Mouse (Mus musculus): Measurements from ENCODE around the gene Insc. TPM values are rescaled to one million over a fixed set of nuclear protein-coding genes. Genes with fewer than 3 reads are reported as not detected.

Insc gene
- polyA plus RNA-seq, 1 experiment from 2014 or later, result 9.3 TPM

GRCm38 (mm10) chr7:114805311-114805710 is 61.8 kb downstream of the Insc start:
- Histone ChIP-seq H3K36me3 (no peaks in the 10 kb centered on the region), H3K9me3 (no peaks in the 10 kb centered on the region), H3K9ac (no peak overlapping the region), H3K27me3 (no peaks in the 10 kb centered on the region), H3K4me3 (no peak overlapping the region), H3K27ac (replicated peaks) (no peak overlapping the region), H3K4me1 (replicated peaks) (no peaks in the 10 kb centered on the region), H3K4me2 (no peak overlapping the region)
- WGBS, result 86% methylated on average over 2 of the region's 2 CpGs
- ATAC-seq (ENCODE audit: low read depth), result no peak

- no peak overlapping the region for H3K4me2 ChIP-seq
- peaks cover 8% of the 10 kb centered on the region for H3K9me3 ChIP-seq
- no peaks in the 10 kb centered on the region for H3K36me3 ChIP-seq
- no peak overlapping the region for H3K27ac ChIP-seq (replicated peaks)
- H3K4me1 ChIP-seq (replicated peaks), result no peaks in the 10 kb centered on the region
- H3K9ac ChIP-seq, result no peak overlapping the region
- no peaks in the 10 kb centered on the region for H3K27me3 ChIP-seq
- no peak for ATAC-seq (ENCODE audit: low read depth)
- H3K4me3 ChIP-seq, result no peak overlapping the region
- WGBS, result 74% methylated on average over 5 of the region's 5 CpGs
Measured at GRCm38 (mm10) chr7:114807343-114807742, 63.8 kb downstream of the Insc start.

GRCm38 (mm10) chr7:114808341-114808740 is 64.8 kb downstream of the Insc start:
- H3K36me3 ChIP-seq, result no peaks in the 10 kb centered on the region
- H3K9me3 ChIP-seq, result peaks cover 8% of the 10 kb centered on the region
- H3K4me1 ChIP-seq (replicated peaks), result no peaks in the 10 kb centered on the region
- no peaks in the 10 kb centered on the region for H3K27me3 ChIP-seq
- no peak for ATAC-seq (ENCODE audit: low read depth)
- H3K9ac ChIP-seq, result no peak overlapping the region
- 85% methylated on average over 3 of the region's 3 CpGs for WGBS
- H3K4me3 ChIP-seq, result no peak overlapping the region
- H3K27ac ChIP-seq (replicated peaks), result no peak overlapping the region
- H3K4me2 ChIP-seq, result no peak overlapping the region

- H3K4me2 ChIP-seq, result no peak overlapping the region
- H3K9ac ChIP-seq, result no peak overlapping the region
- no peaks in the 10 kb centered on the region for H3K4me1 ChIP-seq (replicated peaks)
- 10% methylated on average over 6 of the region's 6 CpGs for WGBS
- H3K9me3 ChIP-seq, result no peaks in the 10 kb centered on the region
- no peaks in the 10 kb centered on the region for H3K36me3 ChIP-seq
- no peak overlapping the region for H3K27ac ChIP-seq (replicated peaks)
- peak; percentile 93 for ATAC-seq (ENCODE audit: low read depth)
- H3K4me3 ChIP-seq, result no peak overlapping the region
- H3K27me3 ChIP-seq, result no peaks in the 10 kb centered on the region
Measured at GRCm38 (mm10) chr7:114817291-114817806, 73.9 kb downstream of the Insc start.

- Histone ChIP-seq H3K9ac (no peak overlapping the region), H3K4me2 (no peak overlapping the region), H3K4me3 (no peak overlapping the region), H3K4me1 (replicated peaks) (no peaks in the 10 kb centered on the region), H3K27me3 (no peaks in the 10 kb centered on the region), H3K36me3 (no peaks in the 10 kb centered on the region), H3K9me3 (no peaks in the 10 kb centered on the region), H3K27ac (replicated peaks) (no peak overlapping the region)
- ATAC-seq (ENCODE audit: low read depth), result peak; percentile 38; the same call in 1 of the 2 replicates
- 35% methylated on average over 5 of the region's 5 CpGs for WGBS
Measured at GRCm38 (mm10) chr7:114817879-114818278, 74.4 kb downstream of the Insc start.

- no peak for ATAC-seq (ENCODE audit: low read depth)
Measured at GRCm38 (mm10) chr7:114818351-114818750, 74.9 kb downstream of the Insc start.

GRCm38 (mm10) chr7:114818836-114819235 is 75.3 kb downstream of the Insc start:
- Histone ChIP-seq H3K36me3 (no peaks in the 10 kb centered on the region), H3K4me1 (replicated peaks) (no peaks in the 10 kb centered on the region), H3K4me2 (no peak overlapping the region), H3K9ac (no peak overlapping the region), H3K9me3 (no peaks in the 10 kb centered on the region), H3K27me3 (no peaks in the 10 kb centered on the region), H3K27ac (replicated peaks) (no peak overlapping the region), H3K4me3 (no peak overlapping the region)
- ATAC-seq (ENCODE audit: low read depth), result no peak
- WGBS, result 74% methylated on average over 8 of the region's 8 CpGs

More at GRCm38 (mm10) chr7:114818351-114818750, 74.9 kb downstream of the Insc start:
- WGBS, result 90% methylated on average over 3 of the region's 3 CpGs
- Histone ChIP-seq H3K4me1 (replicated peaks) (no peaks in the 10 kb centered on the region), H3K36me3 (no peaks in the 10 kb centered on the region), H3K4me3 (no peak overlapping the region), H3K27me3 (no peaks in the 10 kb centered on the region), H3K4me2 (no peak overlapping the region), H3K9ac (no peak overlapping the region), H3K27ac (replicated peaks) (no peak overlapping the region), H3K9me3 (no peaks in the 10 kb centered on the region)

GRCm38 (mm10) chr7:114822736-114823135 is 79.2 kb downstream of the Insc start:
- H3K27ac ChIP-seq (replicated peaks), result no peak overlapping the region
- H3K4me1 ChIP-seq (replicated peaks), result no peaks in the 10 kb centered on the region; the same call in 1 of the 2 replicates
- no peak overlapping the region for H3K4me3 ChIP-seq
- ATAC-seq (ENCODE audit: low read depth), result no peak
- H3K27me3 ChIP-seq, result no peaks in the 10 kb centered on the region
- H3K9ac ChIP-seq, result no peak overlapping the region
- WGBS, result 85% methylated on average over 2 of the region's 2 CpGs
- no peak overlapping the region for H3K4me2 ChIP-seq
- H3K36me3 ChIP-seq, result no peaks in the 10 kb centered on the region
- H3K9me3 ChIP-seq, result no peaks in the 10 kb centered on the region

- peaks cover 5% of the 10 kb centered on the region; the same call in 1 of the 2 replicates for H3K4me1 ChIP-seq (replicated peaks)
- 0 out of 2 replicates have a peak, but pooled peaks have one; percentile 32 for ATAC-seq (ENCODE audit: low read depth)
- H3K9me3 ChIP-seq, result no peaks in the 10 kb centered on the region
- 68% methylated on average over 4 of the region's 4 CpGs for WGBS
- H3K4me3 ChIP-seq, result no peak overlapping the region
- H3K27me3 ChIP-seq, result no peaks in the 10 kb centered on the region
- H3K36me3 ChIP-seq, result no peaks in the 10 kb centered on the region
- H3K27ac ChIP-seq (replicated peaks), result no peak overlapping the region
- no peak overlapping the region for H3K4me2 ChIP-seq
- no peak overlapping the region for H3K9ac ChIP-seq
Measured at GRCm38 (mm10) chr7:114827360-114827759, 83.9 kb downstream of the Insc start.

- no peak overlapping the region for H3K4me2 ChIP-seq
- peak; percentile 25; the same call in 1 of the 2 replicates for ATAC-seq (ENCODE audit: low read depth)
- H3K27me3 ChIP-seq, result no peaks in the 10 kb centered on the region
- 48% methylated on average over 3 of the region's 3 CpGs for WGBS
- no peak overlapping the region for H3K27ac ChIP-seq (replicated peaks)
- no peaks in the 10 kb centered on the region for H3K36me3 ChIP-seq
- H3K4me3 ChIP-seq, result no peak overlapping the region
- peaks cover 11% of the 10 kb centered on the region; the same call in 1 of the 2 replicates for H3K4me1 ChIP-seq (replicated peaks)
- H3K9ac ChIP-seq, result no peak overlapping the region
- no peaks in the 10 kb centered on the region for H3K9me3 ChIP-seq
Measured at GRCm38 (mm10) chr7:114832257-114832940, 88.9 kb downstream of the Insc start.

GRCm38 (mm10) chr7:114834504-114834903 is 91.0 kb downstream of the Insc start:
- 92% methylated on average over 6 of the region's 6 CpGs for WGBS
- Histone ChIP-seq H3K36me3 (no peaks in the 10 kb centered on the region), H3K9me3 (no peaks in the 10 kb centered on the region), H3K4me3 (no peak overlapping the region), H3K9ac (no peak overlapping the region), H3K27ac (replicated peaks) (no peak overlapping the region), H3K4me2 (no peak overlapping the region), H3K4me1 (replicated peaks) (peaks cover 11% of the 10 kb centered on the region; the same call in 1 of the 2 replicates), H3K27me3 (no peaks in the 10 kb centered on the region)
- no peak for ATAC-seq (ENCODE audit: low read depth)

- H3K27ac ChIP-seq (replicated peaks), result no peak overlapping the region
- H3K9ac ChIP-seq, result no peak overlapping the region
- no peaks in the 10 kb centered on the region for H3K27me3 ChIP-seq
- no peaks in the 10 kb centered on the region for H3K9me3 ChIP-seq
- no peak for ATAC-seq (ENCODE audit: low read depth)
- H3K36me3 ChIP-seq, result no peaks in the 10 kb centered on the region
- WGBS, result 78% methylated on average over 3 of the region's 3 CpGs
- no peak overlapping the region for H3K4me2 ChIP-seq
- peaks cover 31% of the 10 kb centered on the region for H3K4me1 ChIP-seq (replicated peaks)
- H3K4me3 ChIP-seq, result no peak overlapping the region
Measured at GRCm38 (mm10) chr7:114837268-114837667, 93.8 kb downstream of the Insc start.

All from neural tube, embryonic 13.5 days (tissue).